Mouse (Mus musculus) layer of hippocampus, postnatal 14 days (tissue): Measurements from ENCODE around the gene Fam162a. TPM values are rescaled to one million over a fixed set of nuclear protein-coding genes. Genes with fewer than 3 reads are reported as not detected.
"Not testable (repeated sequence)": the region's sequence is repeated elsewhere in the genome, so short reads cannot be mapped to it uniquely, and the experiment has no call there.

ENCODE experiments used
- DNase-seq, 2 experiments: peaks; one replicate each; pipeline ENCODE4 v3.0.0; 2021 to 2022; ENCODE audit warnings: low spot score in 2 of 2, mixed read lengths in 1 of 2
- total RNA-seq, 2 experiments: library from RNA; stranded (reverse); gene quantifications; 2 replicates each; pipeline ENCODE4 v1.2.3; 2021

Gene Fam162a
- total RNA-seq, 2 experiments from 2014 or later: 81.1 to 84.2 TPM

DNA sequence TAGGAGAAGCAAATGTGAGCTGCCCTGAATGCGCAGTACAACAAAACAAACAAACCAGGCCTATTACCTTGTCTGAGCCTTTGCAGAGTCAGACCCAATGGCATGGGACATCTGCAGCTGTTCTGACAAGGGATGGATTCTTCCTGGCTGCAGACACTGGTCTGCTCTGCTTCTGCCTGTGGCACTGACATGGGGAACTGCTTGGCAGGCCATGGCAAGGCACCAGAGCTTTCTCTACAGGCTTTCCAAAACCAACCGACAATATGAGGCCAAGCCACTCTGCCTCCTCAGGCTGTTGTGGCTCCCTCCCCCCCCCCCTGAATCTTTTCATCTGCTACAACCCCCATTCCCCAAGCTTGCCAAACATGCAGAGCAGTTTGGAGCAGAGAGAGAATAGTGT, 8.1 kb downstream of the Fam162a start:
- DNase-seq: no peak

DNA sequence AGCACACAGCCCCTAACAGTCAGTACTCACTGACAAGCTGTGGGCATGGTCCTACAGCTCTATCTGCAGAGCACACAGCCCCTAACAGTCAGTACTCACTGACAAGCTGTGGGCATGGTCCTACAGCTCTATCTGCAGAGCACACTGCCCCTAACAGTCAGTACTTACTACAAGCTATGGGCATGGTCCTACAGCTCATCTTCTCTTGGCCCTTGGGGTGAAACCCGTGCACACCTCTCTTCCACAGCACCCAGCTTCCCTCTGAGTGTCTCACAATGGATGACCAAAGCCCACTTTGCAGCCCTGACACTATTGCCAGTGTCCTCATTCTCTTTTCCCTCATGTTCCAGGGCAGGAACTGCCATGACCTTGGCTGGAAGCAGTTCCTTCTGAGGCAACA, 8.9 kb downstream of the Fam162a start:
- not testable (repeated sequence) for DNase-seq

DNA sequence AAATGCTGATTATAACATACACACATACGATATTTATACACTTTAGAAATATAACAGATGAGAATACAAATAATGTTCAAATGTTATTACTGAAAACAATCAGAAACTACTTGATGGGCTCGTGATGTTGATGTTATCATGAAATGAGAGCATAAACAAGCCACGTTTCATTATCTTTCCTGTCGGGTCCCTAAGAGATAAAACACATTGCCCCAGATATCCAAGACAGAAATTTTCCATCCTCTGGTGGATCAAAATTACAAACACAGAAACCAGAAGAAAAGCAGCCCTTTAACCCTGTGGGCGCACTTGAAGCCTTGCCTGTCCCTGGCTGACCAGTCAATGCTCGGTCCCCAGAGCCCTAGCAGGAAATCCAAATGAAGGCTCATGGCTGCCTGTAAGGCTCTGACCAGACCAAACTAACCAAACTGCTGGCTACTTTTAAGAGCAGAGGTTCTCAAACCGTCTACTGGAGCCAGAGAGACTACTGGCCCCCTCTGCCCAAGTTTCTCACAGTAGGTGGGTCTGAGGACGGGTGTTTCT, 13.4 kb downstream of the Fam162a start:
- no peak for DNase-seq

DNA sequence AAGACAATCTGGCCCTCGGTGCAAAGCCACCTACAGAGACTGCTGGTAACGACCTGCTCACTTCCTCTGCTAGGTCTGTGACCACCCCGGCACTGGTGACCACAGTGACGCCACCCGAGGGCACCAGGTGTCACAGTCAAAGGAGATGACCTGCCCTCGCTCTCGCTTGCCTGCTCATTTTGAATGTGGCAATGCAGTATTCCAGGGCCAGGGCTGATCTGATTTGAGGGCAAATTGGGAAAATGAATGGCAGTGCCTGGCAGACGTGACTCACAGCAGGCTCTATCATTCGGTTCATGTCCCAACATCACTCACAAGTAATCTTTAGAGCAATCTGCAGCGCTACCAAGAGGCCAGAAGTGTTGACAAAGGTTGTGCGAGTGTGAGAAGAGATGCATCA, 15.0 kb downstream of the Fam162a start:
- no peak for DNase-seq

DNA sequence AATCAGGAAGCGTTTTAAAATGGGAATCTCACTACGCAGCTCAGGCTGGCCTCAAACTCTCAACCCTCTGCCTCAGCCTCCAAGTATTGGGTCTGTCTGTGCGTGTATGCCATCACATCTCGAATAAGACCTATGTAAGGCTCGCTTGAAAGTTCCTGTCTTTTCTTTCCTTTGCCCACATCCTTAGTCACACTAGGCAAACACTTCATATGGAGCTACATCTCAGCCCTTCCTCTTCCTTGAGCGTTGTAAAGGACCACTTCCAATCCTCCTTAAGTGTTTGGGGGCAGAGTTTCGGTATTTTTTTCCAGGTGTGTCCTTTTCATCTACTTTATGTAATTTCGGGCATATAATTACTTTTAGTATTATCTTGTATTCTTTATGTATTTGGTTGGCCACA, 16.5 kb downstream of the Fam162a start:
- no peak for DNase-seq

DNA sequence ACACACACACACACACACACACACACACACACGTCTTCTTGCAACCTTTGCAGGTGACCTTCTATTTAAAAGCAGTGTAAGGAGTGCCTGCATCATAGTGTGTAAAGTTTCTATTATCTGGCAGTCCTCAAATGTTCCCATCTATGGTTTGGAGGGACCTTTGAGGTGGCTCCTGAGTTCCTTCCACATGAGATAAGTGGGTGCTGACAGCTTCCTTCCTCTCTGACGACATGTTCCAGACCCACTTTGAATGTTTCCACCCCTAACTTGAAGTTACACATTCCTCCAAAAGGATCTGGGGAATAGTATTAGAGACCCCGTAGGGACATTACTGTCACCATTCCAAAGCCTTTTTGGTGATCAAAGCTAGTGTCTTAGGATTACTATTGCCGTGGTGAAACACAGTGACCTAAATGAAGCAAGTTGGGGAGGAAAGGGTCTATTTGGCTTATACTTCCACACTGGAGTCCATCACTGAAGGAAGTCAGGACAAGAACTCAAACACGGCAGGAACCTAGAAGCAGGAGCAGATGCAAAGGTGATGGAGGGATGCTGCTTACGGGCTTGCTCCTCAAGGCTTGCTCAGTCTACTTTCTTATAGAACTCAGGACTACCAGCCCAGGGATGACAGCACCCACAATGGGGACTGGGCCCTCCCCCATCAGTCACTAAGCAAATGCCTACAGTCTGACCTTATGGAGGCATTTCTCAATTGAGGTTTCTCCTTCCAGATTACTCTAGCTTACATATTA, 17.7 kb downstream of the Fam162a start:
- no peak for DNase-seq

DNA sequence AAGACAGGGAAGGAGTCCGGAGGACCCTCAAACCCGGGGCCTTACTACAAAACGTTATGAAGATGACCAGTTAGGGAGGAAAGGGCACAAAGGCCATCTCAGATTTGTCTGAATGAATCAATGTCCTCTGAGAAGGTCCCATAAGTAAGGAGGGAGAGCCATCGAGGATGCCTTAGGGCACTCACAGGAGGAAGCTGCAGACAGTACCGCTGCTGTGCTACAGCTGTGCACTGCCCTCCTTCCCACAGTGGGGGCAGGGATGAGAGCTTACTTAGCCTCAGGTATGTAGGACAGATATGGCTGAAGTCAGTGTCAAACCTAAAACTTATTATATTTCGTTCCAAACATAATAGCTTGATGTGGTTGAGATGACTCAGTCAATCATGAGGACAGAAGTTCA, 19.9 kb downstream of the Fam162a start:
- DNase-seq: no peak

DNA sequence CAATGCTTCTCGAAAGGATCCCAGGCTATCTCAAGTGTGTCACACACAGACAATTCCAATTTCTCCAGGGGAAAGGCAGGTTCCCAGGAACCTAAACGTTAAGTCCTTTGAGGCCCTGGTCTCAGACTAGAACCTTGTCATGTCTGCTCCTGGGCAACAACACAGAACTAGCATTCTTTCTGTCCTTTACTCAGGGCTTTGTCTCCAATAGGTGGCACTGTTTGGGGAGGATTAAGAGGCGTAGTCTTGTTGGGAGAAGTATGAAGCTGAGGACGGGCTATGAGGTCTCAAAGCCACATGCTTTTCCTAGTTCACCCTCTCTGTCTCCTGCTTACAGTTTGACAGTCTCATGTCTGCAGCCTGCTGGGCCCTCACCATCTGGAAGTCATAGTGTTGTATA, 23.9 kb downstream of the Fam162a start:
- DNase-seq: no peak

DNA sequence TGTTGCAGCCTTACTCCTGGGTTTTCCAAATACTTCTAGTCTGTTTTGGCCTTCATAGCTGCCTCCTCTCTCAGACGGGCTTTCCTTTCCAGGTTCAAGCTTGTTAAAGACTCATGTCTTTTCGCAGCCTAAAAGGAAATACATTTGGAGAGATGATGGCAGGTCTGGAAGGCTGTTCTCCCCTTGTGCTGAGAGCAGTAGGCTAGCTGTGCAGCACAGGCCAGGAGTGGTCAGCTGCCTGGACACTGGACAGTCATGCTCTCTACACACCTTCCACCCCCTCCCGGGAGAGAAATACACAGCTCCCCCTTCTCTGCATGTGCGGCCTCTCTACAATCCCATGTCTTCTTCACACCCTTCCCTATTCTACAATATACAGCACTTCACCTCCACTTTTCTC, 27.4 kb downstream of the Fam162a start:
- DNase-seq: no peak

DNA sequence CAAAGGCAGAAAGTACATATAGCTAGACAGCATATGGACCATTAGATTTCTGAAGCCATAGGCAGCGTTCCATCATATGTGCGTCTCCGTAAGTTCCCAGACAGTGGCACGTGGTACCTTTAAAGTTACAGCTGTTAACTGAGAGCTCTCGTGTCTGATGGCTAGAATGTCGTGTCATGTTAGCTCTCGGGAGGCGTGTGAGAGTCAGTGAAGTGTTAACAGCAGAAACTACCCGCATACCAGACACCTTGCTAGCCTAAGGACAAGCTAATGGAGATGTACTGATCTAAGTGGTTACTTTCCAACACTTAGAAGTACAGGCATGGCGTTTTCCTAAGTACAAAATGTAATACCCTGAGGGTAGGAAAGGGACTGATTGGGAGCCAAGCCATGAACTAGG, 28.3 kb downstream of the Fam162a start:
- no peak for DNase-seq

DNA sequence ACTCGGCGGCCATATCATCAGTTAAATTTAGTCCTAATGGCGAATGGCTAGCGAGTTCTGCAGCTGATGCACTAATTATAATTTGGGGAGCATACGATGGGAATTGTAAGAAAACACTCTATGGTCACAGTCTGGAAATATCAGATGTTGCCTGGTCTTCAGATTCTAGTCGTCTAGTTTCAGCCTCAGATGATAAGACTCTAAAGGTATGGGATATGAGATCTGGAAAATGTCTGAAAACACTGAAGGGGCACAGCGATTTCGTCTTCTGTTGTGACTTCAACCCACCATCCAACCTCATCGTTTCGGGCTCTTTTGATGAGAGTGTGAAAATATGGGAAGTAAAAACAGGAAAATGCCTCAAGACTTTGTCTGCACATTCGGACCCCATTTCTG, 29.8 kb downstream of the Fam162a start:
- no peak for DNase-seq

DNA sequence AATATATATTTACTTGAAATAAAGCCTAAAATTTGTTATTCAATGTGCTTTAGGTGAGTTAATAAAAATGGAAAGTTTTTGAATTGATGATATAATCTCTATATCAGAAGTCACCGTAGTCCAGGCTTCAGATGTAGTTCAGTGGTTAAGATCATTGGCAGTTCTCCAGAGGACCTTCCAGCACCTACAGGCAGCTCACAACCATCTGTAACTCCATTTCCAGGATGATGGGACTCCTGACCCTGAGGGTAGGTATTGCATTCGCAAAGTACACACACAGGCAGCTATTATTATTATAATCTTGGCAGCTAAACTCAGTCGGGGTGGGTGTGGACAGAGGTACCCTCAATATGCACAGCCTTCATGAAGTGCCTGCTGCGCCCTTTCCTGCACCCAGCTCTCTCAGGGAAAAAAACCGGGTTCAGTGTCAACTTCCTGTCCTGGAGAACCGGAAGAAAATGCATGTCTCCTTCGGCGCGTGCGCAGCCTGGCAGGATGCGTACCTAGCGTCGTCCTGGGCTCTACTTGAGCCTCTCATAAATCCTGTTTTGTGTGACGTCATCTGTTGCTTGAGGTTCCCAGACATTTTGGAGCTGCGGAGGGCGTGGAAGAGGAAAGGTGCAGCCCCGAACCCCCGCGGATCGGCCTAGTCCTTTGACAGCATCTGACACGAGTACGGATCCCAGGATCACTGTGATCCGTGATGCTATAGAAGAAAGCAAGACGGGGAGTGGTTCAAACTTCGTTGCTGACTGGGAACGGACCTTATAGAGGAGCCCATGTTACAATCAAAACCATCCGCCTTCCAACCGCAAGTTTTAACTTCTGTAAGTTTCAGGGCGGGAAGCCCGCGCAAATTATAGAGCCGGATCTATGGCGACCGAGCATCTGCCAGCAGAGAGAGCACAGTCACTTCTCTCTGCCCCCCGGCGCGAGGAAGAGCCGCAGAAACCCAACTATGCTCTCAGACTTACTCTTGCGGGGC, 30.5 kb downstream of the Fam162a start, which contains the start of gene Wdr5b:
TSS of gene Wdr5b (plus strand) at position 551 of the 985 bp plus-strand sequence.
- DNase-seq: peak; percentile 89 to 97

DNA sequence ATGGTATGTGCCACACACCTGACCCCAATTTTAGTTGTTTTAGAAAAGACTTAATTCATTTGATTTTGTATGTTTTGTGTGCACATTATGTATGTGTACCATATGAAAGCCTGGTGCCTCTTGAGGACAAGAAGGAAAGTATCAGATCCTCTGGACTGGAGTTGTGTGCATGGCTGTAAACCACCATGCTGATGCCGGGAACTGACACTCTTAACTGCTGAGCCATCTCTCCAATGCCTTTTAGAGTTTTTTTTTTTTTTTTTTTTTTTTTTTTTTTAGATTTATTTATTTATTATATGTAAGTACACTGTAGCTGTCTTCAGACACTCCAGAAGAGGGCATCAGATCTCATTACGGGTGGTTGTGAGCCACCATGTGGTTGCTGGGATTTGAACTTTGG, 43.3 kb downstream of the Fam162a start:
- not testable (repeated sequence) for DNase-seq

DNA sequence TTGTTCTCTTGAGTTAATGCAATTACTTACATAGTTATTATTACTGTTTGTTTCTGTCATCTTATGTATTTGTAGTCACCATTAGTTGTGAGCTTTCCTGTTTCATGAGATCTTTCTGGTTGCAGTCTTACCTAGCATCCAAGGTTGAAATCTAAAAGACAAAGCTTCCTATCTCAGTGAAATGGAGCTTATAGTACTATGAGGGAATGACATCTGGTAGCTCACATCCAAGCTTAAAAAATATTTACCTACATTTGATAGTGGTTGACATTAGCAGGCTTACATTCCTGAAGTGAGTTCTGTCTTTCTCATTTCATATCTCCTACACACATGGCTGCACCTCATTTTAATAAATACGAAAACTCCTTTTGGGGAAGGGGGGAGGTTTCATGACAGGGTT, 55.1 kb downstream of the Fam162a start:
- DNase-seq: no peak

DNA sequence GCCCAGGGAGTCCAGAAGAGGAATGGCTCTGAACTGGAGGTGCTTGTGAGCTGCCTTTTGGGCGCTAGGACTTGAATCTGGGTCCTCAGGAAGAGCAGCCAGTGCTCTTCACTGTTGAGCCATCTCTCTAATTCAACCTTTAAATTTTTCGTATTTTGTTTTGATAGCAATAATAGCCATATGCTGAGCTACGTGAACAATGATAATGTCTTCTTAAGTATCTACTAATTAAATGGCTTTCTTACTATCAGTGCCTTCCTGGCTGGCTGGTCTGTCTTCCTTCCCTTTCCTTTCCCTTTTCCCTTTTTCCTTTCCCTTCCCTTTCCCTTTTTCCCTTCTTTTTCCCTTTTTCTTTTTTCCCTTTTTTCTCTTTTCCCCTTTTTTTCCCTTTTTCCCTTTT, 63.0 kb downstream of the Fam162a start:
- DNase-seq: no peak

DNA sequence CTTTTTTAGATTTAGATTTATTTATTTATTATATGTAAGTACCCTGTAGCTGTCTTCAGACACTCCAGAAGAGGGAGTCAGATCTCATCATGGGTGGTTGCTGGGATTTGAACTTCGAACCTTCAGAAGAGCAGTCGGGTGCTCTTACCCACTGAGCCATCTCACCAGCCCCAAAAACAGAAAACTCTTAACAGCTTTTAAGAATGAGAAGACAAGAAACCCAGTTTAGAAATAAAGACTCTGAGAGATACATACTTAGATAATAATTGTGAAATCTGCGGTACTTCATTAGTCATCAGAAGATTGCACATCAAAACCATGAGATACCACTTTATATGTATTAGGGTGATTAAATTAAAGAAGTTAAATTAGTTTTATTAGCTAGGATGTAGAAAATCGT, 72.5 kb downstream of the Fam162a start:
- DNase-seq: not testable (repeated sequence)

Other genes starting within 250 kb of the Fam162a start
- 1 to 10 TPM; 1.0 to 1.2 TPM for gene Parp14, start 200.1 kb downstream of the Fam162a start, total RNA-seq
- gene Parp9, start 133.1 kb downstream of the Fam162a start, total RNA-seq: 1 to 10 TPM; 3.0 to 3.1 TPM
- 1 to 10 TPM; 3.2 to 3.4 TPM for gene Dtx3l, start 132.4 kb downstream of the Fam162a start, total RNA-seq
- gene Kpna1, start 92.8 kb downstream of the Fam162a start, total RNA-seq: 100 to 1,000 TPM; 113 to 121 TPM
- 1 to 10 TPM; 4.8 to 5.3 TPM for gene Wdr5b, start 30.4 kb downstream of the Fam162a start, total RNA-seq
- gene Ccdc58, start 91 bp upstream of the Fam162a start, total RNA-seq: 10 to 100 TPM; 17.1 to 23.9 TPM
- not detected for gene Csta1, start 59.6 kb upstream of the Fam162a start, total RNA-seq
- not detected for gene Stfa2l1, start 85.2 kb upstream of the Fam162a start, total RNA-seq
- not detected for gene Gm5483, start 112.6 kb upstream of the Fam162a start, total RNA-seq
- not detected for gene Gm5416, start 138.8 kb upstream of the Fam162a start, total RNA-seq
- gene 2010005H15Rik, start 149.9 kb upstream of the Fam162a start, total RNA-seq: not detected
- not detected for gene Stfa1, start 205.4 kb upstream of the Fam162a start, total RNA-seq